Mouse (Mus musculus): ENCODE results near the gene Rps16. TPM values are rescaled to one million over a fixed set of nuclear protein-coding genes. Genes with fewer than 3 reads are reported as not detected.
A peak's percentile ranks its signal among the peaks of the same experiment; 100 is the strongest.

Rps16 gene
- polyA plus RNA-seq, 1 experiment from 2014 or later: 695 TPM

DNA sequence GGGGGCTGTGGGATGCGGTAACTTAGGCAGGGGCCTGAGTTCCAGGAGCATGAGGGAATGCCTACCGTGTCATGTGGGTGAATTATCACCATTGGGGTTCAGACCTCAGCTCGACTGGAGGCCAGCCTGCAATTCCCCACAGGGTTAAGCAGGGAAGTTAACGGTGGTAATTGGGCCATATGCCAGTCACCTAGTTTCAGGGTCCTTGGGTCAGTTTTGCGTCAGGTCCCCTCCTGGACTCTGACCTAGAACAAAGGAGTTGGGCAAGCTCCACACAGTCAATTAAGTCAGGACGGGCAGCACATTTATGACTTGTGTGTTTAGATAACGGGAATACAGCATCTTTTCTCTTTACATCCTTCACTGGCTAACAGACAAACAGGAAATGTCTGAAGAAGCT, 9.1 kb upstream of the Rps16 start:
- peak overlapping the region; percentile 45 for H3K27ac ChIP-seq (ENCODE audit: low read length)
- H3K9ac ChIP-seq (replicated peaks; ENCODE audit: low read depth): no peak overlapping the region
- no peaks in the 10 kb centered on the region for H3K9me3 ChIP-seq (ENCODE audit: low read length)
- ATAC-seq (no peak), DNase-seq (ENCODE audit: low spot score) (no peak)
- TF ChIP-seq CTCF (IDR thresholded peaks at IDR 0.05) (no peak), EP300 (IDR thresholded peaks at IDR 0.05) (no peak)
- H3K4me1 ChIP-seq (ENCODE audit: insufficient read depth, low read depth, low read length): no peaks in the 10 kb centered on the region
- H3K27me3 ChIP-seq (replicated peaks; ENCODE audit: insufficient read depth, low read length): no peaks in the 10 kb centered on the region
- H3K36me3 ChIP-seq (ENCODE audit: insufficient read depth, low read length): no peaks in the 10 kb centered on the region
- no peak overlapping the region for H3K4me2 ChIP-seq (replicated peaks; ENCODE audit: low read depth, low read length)
- 34% methylated on average over 7 of the region's 7 CpGs for WGBS
- no peak overlapping the region for H3K4me3 ChIP-seq (ENCODE audit: low read depth, low read length)

DNA sequence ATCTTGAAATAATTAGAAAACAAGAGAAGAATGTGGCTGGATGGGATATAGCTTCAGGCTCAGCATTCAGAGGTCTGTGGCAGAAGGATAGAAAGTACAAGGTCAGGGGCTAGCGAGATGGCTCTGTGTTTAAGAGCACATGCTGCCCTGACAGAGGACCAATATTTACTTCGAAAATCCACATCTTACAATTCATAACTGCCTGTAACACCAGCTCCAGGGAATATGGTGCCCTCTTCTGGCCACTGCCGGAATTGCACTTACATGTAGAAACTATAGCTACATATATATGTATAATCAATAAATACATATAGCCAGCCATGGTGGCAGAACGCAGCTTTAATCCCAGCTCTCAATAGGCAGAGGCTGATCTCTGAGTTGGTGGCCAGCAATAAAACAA, 5.8 kb upstream of the Rps16 start:
- Histone ChIP-seq H3K27ac (ENCODE audit: low read length) (no peak overlapping the region), H3K9me3 (ENCODE audit: low read length) (no peaks in the 10 kb centered on the region), H3K4me3 (ENCODE audit: low read depth, low read length) (no peak overlapping the region), H3K27me3 (replicated peaks; ENCODE audit: insufficient read depth, low read length) (no peaks in the 10 kb centered on the region), H3K9ac (replicated peaks; ENCODE audit: low read depth) (no peak overlapping the region), H3K36me3 (ENCODE audit: insufficient read depth, low read length) (no peaks in the 10 kb centered on the region), H3K4me2 (replicated peaks; ENCODE audit: low read depth, low read length) (no peak overlapping the region), H3K4me1 (ENCODE audit: insufficient read depth, low read depth, low read length) (0 out of 2 replicates have a peak, but pooled peaks cover under 1% of the 10 kb centered on the region)
- TF ChIP-seq CTCF (IDR thresholded peaks at IDR 0.05): peak; percentile 91
- no peak for TF ChIP-seq EP300 (IDR thresholded peaks at IDR 0.05)
- 0 out of 2 replicates have a peak, but pooled peaks have one; percentile 16 for ATAC-seq
- peak; percentile 67 for DNase-seq (ENCODE audit: low spot score)
- WGBS: under 1% methylated on average over 4 of the region's 4 CpGs

DNA sequence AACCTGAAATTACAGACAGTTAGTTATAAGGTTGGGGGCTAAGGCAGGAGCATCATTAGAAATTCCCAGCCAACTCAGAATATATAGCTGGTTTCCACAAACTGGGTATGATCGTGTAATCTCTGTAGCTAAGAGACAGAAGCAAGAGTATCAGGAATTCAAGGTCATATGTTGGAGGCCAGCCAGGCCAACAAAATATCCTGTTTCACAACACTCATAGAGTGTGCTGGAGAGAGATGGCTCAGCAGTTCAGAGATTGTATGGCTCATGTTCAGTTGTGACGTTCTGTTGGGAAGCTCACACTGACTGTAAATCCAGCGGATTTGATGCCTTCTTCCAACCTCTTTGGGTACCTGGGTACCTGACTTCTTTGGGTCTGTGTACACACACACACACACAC, 2.7 kb upstream of the Rps16 start:
- Histone ChIP-seq H3K27me3 (replicated peaks; ENCODE audit: insufficient read depth, low read length) (no peaks in the 10 kb centered on the region), H3K9ac (replicated peaks; ENCODE audit: low read depth) (no peak overlapping the region), H3K4me3 (ENCODE audit: low read depth, low read length) (no peak overlapping the region), H3K4me2 (replicated peaks; ENCODE audit: low read depth, low read length) (no peak overlapping the region), H3K27ac (ENCODE audit: low read length) (no peak overlapping the region), H3K9me3 (ENCODE audit: low read length) (no peaks in the 10 kb centered on the region), H3K36me3 (ENCODE audit: insufficient read depth, low read length) (no peaks in the 10 kb centered on the region), H3K4me1 (ENCODE audit: insufficient read depth, low read depth, low read length) (peaks cover 12% of the 10 kb centered on the region; the same call in 1 of the 2 replicates)
- ATAC-seq (no peak), DNase-seq (ENCODE audit: low spot score) (peak; percentile 82)
- no peak for TF ChIP-seq EP300 (IDR thresholded peaks at IDR 0.05)
- TF ChIP-seq CTCF (IDR thresholded peaks at IDR 0.05): no peak
- 25% methylated on average over 3 of the region's 3 CpGs for WGBS

DNA sequence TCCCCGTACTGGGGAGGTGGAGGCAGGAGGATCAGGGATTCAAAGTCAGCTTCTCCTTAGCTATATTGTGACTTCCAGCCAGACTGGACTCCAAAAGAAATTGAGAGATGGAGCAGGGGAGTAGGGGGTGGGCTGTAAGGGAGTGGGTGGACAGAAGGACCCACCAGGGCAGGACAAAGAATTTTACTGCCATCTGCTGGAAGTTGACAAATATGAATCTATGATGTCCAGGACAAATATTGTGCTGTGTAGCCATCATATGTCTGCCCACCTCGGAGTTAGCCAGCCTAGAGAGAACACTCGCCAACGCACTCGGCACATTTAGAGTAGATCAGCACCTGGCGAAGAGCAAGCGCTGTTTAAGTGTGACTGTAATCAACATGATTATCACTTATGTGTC, 1.9 kb upstream of the Rps16 start:
- 78% methylated on average over 7 of the region's 7 CpGs for WGBS
- TF ChIP-seq CTCF (IDR thresholded peaks at IDR 0.05) (peak; percentile 38), EP300 (IDR thresholded peaks at IDR 0.05) (no peak)
- Histone ChIP-seq H3K9me3 (ENCODE audit: low read length) (no peaks in the 10 kb centered on the region), H3K4me2 (replicated peaks; ENCODE audit: low read depth, low read length) (no peak overlapping the region), H3K4me1 (ENCODE audit: insufficient read depth, low read depth, low read length) (peaks cover 12% of the 10 kb centered on the region; the same call in 1 of the 2 replicates), H3K27ac (ENCODE audit: low read length) (no peak overlapping the region), H3K36me3 (ENCODE audit: insufficient read depth, low read length) (0 out of 2 replicates have a peak, but pooled peaks cover 5% of the 10 kb centered on the region), H3K9ac (replicated peaks; ENCODE audit: low read depth) (no peak overlapping the region), H3K4me3 (ENCODE audit: low read depth, low read length) (no peak overlapping the region), H3K27me3 (replicated peaks; ENCODE audit: insufficient read depth, low read length) (no peaks in the 10 kb centered on the region)
- no peak for ATAC-seq
- no peak for DNase-seq (ENCODE audit: low spot score)

DNA sequence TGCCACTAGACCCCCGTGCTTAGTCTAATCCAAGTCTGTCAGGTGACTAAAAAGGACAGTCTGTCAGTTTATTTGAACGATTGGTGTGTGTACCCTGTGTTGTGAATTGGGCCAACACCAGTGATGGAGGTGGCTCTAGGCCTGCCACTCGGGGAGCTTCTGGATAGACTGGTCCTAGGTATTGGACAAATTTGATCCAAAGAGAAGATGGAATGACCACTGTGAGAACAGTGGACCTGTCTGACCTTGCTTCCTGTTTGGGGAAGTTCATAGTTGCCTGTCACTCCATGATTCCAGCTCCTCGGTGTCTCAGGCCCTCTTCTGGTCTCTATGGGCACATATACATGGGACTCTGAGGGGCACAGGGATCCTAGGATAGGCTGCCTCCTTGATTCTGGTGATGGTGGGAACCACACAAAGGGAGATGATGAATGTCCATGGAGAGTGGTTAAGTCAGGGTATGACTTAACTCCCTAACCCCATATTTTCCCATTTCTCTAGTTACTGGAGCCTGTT, 1.3 kb downstream of the Rps16 start:
- 0 out of 2 replicates have a peak, but pooled peaks cover 6% of the 10 kb centered on the region for H3K36me3 ChIP-seq (ENCODE audit: insufficient read depth, low read length)
- DNase-seq (ENCODE audit: low spot score) (no peak), ATAC-seq (no peak)
- H3K4me2 ChIP-seq (replicated peaks; ENCODE audit: low read depth, low read length): peak overlapping the region; percentile 89
- no peaks in the 10 kb centered on the region for H3K27me3 ChIP-seq (replicated peaks; ENCODE audit: insufficient read depth, low read length)
- H3K4me1 ChIP-seq (ENCODE audit: insufficient read depth, low read depth, low read length): peaks cover 13% of the 10 kb centered on the region
- no peak overlapping the region for H3K27ac ChIP-seq (ENCODE audit: low read length)
- TF ChIP-seq CTCF (IDR thresholded peaks at IDR 0.05) (peak; percentile 23), EP300 (IDR thresholded peaks at IDR 0.05) (no peak)
- peak overlapping the region; percentile 96 for H3K9ac ChIP-seq (replicated peaks; ENCODE audit: low read depth)
- H3K9me3 ChIP-seq (ENCODE audit: low read length): no peaks in the 10 kb centered on the region
- H3K4me3 ChIP-seq (ENCODE audit: low read depth, low read length): peak overlapping the region; percentile 88
- WGBS: 18% methylated on average over 4 of the region's 4 CpGs

DNA sequence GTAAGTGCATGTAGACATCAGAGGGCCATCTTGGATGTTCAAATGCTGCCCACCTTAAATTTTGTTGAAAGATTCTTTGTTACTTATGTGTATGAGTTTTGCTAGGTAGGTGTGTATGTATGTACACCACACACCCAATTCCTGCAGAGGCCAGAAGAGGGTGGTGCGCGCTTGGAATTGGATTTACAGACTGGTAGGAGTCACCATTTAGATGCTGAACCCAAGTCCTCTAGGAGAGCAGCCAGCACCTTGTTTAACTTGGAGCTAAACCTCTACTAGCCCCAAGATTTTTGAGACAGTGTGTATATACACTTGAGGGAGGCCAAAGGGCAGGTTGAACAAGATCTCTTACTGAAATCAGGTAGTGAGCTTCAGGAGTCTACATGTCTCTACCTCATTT, 2.8 kb downstream of the Rps16 start:
- Histone ChIP-seq H3K27ac (ENCODE audit: low read length) (no peak overlapping the region), H3K36me3 (ENCODE audit: insufficient read depth, low read length) (0 out of 2 replicates have a peak, but pooled peaks cover 6% of the 10 kb centered on the region), H3K4me1 (ENCODE audit: insufficient read depth, low read depth, low read length) (peaks cover 25% of the 10 kb centered on the region), H3K9me3 (ENCODE audit: low read length) (no peaks in the 10 kb centered on the region), H3K4me3 (ENCODE audit: low read depth, low read length) (no peak overlapping the region), H3K27me3 (replicated peaks; ENCODE audit: insufficient read depth, low read length) (no peaks in the 10 kb centered on the region), H3K9ac (replicated peaks; ENCODE audit: low read depth) (no peak overlapping the region), H3K4me2 (replicated peaks; ENCODE audit: low read depth, low read length) (no peak overlapping the region)
- ATAC-seq: no peak
- DNase-seq (ENCODE audit: low spot score): no peak
- 92% methylated on average over 2 of the region's 2 CpGs for WGBS
- TF ChIP-seq CTCF (IDR thresholded peaks at IDR 0.05) (peak; percentile 41), EP300 (IDR thresholded peaks at IDR 0.05) (no peak)

Data from lung, postnatal 0 days (tissue).